Mouse (Mus musculus) kidney, adult 2 months (tissue): ENCODE data around the gene Bsg. TPM values are rescaled to one million over a fixed set of nuclear protein-coding genes. Genes with fewer than 3 reads are reported as not detected.

ENCODE experiments used
- DNase-seq: peaks from one replicate; pipeline ENCODE4 v3.0.0; 2021
- H3K27ac ChIP-seq: fragments of 200-500 bp; 2 replicates; pipeline ENCODE4 v1.5.1; 2012; ENCODE audit warnings: low read depth, low read length, control low read depth, inconsistent platforms; ENCODE audit not compliant: insufficient read depth
- H3K27me3 ChIP-seq: fragments of 200-500 bp; replicated peaks from 2 replicates; pipeline ENCODE4 v1.6.1; 2012; ENCODE audit warnings: mild to moderate bottlenecking, moderate library complexity, low read length, inconsistent platforms; ENCODE audit not compliant: control insufficient read depth, insufficient read depth
- H3K36me3 ChIP-seq: fragments of 200-500 bp; 2 replicates; pipeline ENCODE4 v1.6.1; 2012; ENCODE audit warnings: mild to moderate bottlenecking, moderate library complexity, low read length, inconsistent platforms; ENCODE audit not compliant: control insufficient read depth, insufficient read depth
- H3K4me1 ChIP-seq: fragments of 200-500 bp; 2 replicates; pipeline ENCODE4 v1.6.1; 2011; ENCODE audit warnings: low read length; ENCODE audit not compliant: control insufficient read depth, insufficient read depth
- H3K4me3 ChIP-seq: fragments of 200-500 bp; 2 replicates; pipeline ENCODE4 v1.5.1; 2011; ENCODE audit warnings: mild to moderate bottlenecking, low read depth, low read length, control low read depth; ENCODE audit not compliant: insufficient read depth
- CTCF ChIP-seq: fragments of 200-500 bp; conservative IDR thresholded peaks from 2 replicates; pipeline ENCODE4 v1.5.1; 2011; ENCODE audit warnings: low read depth, mild to moderate bottlenecking, control low read depth, low read length, moderate library complexity, mixed read lengths; ENCODE audit not compliant: insufficient read depth, insufficient read length
- POLR2A ChIP-seq: fragments of 200-500 bp; IDR thresholded peaks from one replicate; pipeline ENCODE4 v1.6.1; 2011; ENCODE audit warnings: low read depth, low read length, control low read depth
- WGBS: fragments of 180-500 bp; shearing (Covaris S2); methylation state at CpG from one replicate; pipeline ENCODE4 v1.1.7; 2018; 5-methylcytosine and 5-hydroxymethylcytosine counted together
- polyA plus RNA-seq: library from polyadenylated mRNA; depleted of rRNA; stranded (reverse); fragments of >200 nt; gene quantifications from 2 replicates; pipeline ENCODE4 v1.2.3, GENCODE M21; 2012

Gene Bsg
- polyA plus RNA-seq, 1 experiment: 825 TPM

DNA sequence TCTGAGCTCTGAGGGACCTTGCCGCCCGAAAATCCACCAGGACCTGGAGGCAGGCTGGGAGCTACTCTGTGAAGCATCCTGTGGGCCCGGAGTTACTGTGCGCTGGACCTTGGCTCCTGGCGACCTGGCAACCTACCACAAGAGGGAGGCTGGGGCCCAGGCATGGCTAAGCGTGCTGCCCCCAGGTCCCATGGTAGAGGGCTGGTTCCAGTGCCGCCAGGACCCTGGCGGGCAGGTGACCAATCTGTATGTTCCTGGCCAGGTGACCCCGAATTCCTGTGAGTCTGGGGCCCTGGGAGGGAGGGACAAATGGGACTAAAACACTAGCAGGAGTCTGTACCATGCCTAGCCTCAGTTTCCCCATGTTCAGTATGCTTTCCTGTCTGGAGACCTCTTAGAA is 37.8 kb upstream of the Bsg start:
- Histone ChIP-seq H3K4me3 (no peak overlapping the region), H3K36me3 (no peaks in the 10 kb centered on the region), H3K27ac (no peak overlapping the region), H3K4me1 (peaks cover 8% of the 10 kb centered on the region), H3K27me3 (no peaks in the 10 kb centered on the region)
- WGBS: 65% methylated on average over 9 of the region's 9 CpGs
- no peak for DNase-seq
- TF ChIP-seq POLR2A (no peak), CTCF (no peak)

GRCm38 (mm10) chr10:79668076-79668475 is 36.2 kb upstream of the Bsg start:
- H3K36me3 ChIP-seq: no peaks in the 10 kb centered on the region
- DNase-seq: no peak
- no peaks in the 10 kb centered on the region for H3K27me3 ChIP-seq
- TF ChIP-seq CTCF: no peak
- no peak for TF ChIP-seq POLR2A
- no peak overlapping the region for H3K27ac ChIP-seq
- H3K4me3 ChIP-seq: no peak overlapping the region
- WGBS: 82% methylated on average over 5 of the region's 5 CpGs
- peaks cover 8% of the 10 kb centered on the region for H3K4me1 ChIP-seq

DNA sequence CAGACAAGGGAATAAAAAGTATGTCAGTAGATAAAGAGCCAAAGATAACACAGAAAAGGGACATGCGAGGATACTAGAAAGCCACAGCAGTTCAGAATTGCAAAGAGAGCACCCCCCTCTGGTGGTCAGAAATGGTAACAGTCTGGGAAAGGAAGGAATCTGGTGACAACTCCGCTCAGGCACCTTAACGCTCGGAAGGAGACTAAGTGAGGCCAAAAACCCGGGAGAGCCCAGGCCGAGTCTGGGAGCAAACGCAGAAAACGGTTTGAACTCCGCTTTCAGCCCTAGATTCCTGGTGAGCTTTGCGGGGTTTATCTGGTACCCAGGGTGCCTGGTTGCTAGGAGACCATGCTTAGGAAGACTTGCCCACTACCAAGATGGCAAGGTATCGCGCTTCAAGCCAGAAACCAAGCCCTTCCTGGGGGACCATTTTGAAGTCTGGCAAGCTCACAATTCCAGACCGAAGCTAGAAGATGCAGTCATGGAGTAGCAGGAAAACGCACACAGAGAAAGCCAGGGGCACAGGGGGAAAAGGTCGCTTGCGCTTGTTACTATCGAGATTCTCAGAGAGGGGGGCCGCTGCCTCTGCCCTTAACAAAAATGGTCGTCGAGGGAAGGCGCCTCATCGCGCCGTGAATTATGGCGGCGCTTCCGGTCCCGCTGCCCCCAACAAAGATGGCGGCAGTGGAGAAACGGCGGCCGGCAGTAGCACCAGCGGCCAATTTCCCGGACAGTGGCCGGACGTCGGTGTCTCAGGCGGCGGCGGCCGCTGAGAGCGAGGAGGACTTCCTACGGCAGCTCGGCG is 35.3 kb upstream of the Bsg start, which contains the start of gene Tpgs1:
Gene Tpgs1, plus strand, starts transcription at position 599 of the 805 bp plus-strand sequence.
- H3K4me3 ChIP-seq: peak within 1 kb of the TSS; percentile 89
- WGBS: under 1% methylated on average over 44 of the region's 45 CpGs
- no peaks in the 10 kb centered on the region for H3K36me3 ChIP-seq
- peaks cover 8% of the 10 kb centered on the region for H3K4me1 ChIP-seq
- H3K27me3 ChIP-seq: no peaks in the 10 kb centered on the region
- TF ChIP-seq CTCF: peak; percentile 68
- no peak for TF ChIP-seq POLR2A
- peak within 1 kb of the TSS; percentile 97 for H3K27ac ChIP-seq
- DNase-seq: peak; percentile 96

DNA sequence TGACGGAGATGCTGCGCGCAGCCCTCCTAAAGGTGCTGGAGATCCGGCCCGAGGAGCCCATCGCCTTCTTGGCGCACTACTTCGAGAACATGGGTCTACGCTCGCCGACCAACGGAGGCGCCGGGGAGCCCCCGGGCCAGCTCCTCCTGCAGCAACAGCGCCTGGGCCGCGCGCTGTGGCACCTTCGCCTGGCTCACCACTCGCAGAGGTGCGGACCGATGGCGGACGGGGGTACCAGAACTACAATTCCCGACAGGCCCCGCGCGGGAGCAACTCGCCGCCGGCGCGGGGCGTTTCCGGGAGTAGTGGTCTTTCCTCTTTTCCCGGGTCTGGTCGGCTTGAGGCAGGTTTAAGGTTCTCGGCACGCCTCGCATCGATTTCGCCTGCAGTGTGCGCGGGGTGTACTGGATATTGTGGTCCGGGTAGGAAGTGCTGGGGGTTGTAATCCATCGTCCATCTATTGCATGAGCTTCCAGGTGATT is 34.7 kb upstream of the Bsg start:
- DNase-seq: peak; percentile 74
- peak overlapping the region; percentile 97 for H3K27ac ChIP-seq
- peaks cover 8% of the 10 kb centered on the region for H3K4me1 ChIP-seq
- H3K4me3 ChIP-seq: peak overlapping the region; percentile 89
- under 1% methylated on average over 47 of the region's 47 CpGs for WGBS
- no peaks in the 10 kb centered on the region for H3K27me3 ChIP-seq
- TF ChIP-seq POLR2A (no peak), CTCF (no peak)
- no peaks in the 10 kb centered on the region for H3K36me3 ChIP-seq

DNA sequence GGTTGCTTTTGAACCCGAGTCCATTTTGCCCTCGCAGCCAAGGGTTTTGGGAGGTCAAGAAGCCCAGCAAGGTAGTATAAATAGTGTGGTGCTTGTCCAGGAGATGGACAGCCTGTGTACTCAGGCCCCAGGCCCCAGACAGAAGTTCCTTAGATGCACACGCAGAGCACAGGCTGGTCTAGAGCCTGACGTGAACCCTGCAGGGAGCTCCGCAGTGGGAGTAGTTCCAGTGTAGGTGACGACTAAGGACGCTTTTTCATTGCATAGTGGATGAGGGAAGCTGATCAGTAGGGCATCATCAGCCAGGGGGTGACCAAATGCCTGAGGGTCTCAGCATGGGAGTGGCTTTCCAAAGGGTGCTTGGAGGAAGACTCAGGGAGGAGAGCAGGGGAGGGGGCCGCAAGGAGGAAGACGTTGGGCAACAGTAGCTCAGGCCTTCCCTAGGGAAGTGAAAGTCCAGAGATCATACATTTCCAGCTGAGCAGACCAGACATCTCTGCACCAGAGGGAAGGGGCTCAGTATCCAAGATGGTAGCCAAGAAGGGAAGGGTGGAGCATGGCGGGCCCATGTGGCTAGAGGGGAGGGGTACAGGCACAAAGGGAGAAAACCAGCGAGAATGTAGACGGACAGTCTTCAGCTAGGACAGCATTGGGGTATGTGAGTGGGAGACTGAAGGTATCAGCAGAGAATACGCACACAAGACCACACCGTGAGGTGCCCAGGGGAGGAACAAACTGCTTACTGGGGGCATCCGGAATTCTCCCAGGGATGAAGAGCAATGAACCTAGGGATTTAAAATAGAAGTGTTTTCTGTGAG is 34.0 kb upstream of the Bsg start:
- no peaks in the 10 kb centered on the region for H3K27me3 ChIP-seq
- no peaks in the 10 kb centered on the region for H3K36me3 ChIP-seq
- no peak overlapping the region for H3K27ac ChIP-seq
- H3K4me3 ChIP-seq: peak overlapping the region; percentile 89
- H3K4me1 ChIP-seq: peaks cover 8% of the 10 kb centered on the region
- WGBS: 25% methylated on average over 15 of the region's 15 CpGs
- TF ChIP-seq POLR2A (no peak), CTCF (no peak)
- DNase-seq: no peak

- Histone ChIP-seq H3K27me3 (no peaks in the 10 kb centered on the region), H3K27ac (no peak overlapping the region), H3K36me3 (no peaks in the 10 kb centered on the region), H3K4me3 (no peak overlapping the region), H3K4me1 (peaks cover 8% of the 10 kb centered on the region)
- DNase-seq: no peak
- TF ChIP-seq POLR2A: no peak
- TF ChIP-seq CTCF: no peak
- WGBS: 45% methylated on average over 6 of the region's 6 CpGs
These were observed 32.7 kb upstream of the Bsg start for GRCm38 (mm10) chr10:79671396-79672087.

DNA sequence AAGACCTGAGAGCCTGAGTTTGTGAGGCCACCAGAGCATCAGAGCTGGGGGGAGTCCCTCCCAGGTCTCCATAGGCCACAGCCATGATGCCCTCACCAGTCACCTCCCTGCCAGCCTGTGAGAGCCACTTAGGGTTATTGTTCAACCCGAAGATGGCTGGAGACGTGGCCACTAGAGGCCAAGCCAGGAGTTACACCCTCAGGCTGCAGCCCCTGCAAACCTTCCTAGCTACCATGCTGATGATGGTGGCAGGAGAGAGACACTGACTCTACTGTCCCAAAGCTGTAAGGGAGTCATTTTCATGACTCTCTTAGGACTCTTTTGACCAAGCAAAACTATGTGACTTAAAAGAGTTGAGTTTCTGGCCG is 32.2 kb upstream of the Bsg start:
- DNase-seq: peak; percentile 39
- H3K4me1 ChIP-seq: peaks cover 8% of the 10 kb centered on the region
- H3K27ac ChIP-seq: no peak overlapping the region
- 40% methylated on average over 3 of the region's 3 CpGs for WGBS
- H3K4me3 ChIP-seq: no peak overlapping the region
- TF ChIP-seq POLR2A (no peak), CTCF (no peak; the same call in 1 of the 2 replicates)
- H3K36me3 ChIP-seq: no peaks in the 10 kb centered on the region
- H3K27me3 ChIP-seq: no peaks in the 10 kb centered on the region
